Mouse (Mus musculus) CH12.LX (cell line): ENCODE measurements around the gene Arid5b.

ENCODE experiments used
- EP300 ChIP-seq: IDR thresholded peaks from 2 replicates; pipeline ENCODE4 v1.6.1; 2011; ENCODE audit warnings: low read length, improper control_type of control experiment
- ETS1 ChIP-seq: conservative IDR thresholded peaks from 2 replicates; pipeline ENCODE4 v1.6.1; 2012; ENCODE audit warnings: low read depth, mild to moderate bottlenecking, inconsistent platforms, low read length, improper control_type of control experiment, moderate library complexity
- GABPA ChIP-seq: IDR thresholded peaks from 2 replicates; pipeline ENCODE4 v1.6.1; 2012; ENCODE audit warnings: low read depth, low read length, improper control_type of control experiment, inconsistent platforms; ENCODE audit not compliant: insufficient replicate concordance
- JUND ChIP-seq: conservative IDR thresholded peaks from 2 replicates; pipeline ENCODE4 v1.6.1; 2011; ENCODE audit warnings: low read depth, low read length, improper control_type of control experiment
- MAX ChIP-seq: IDR thresholded peaks from 2 replicates; pipeline ENCODE4 v1.6.1; 2011; ENCODE audit warnings: low read length, improper control_type of control experiment
- TCF12 ChIP-seq: IDR thresholded peaks from 2 replicates; pipeline ENCODE4 v1.6.1; 2014; ENCODE audit warnings: low read depth, mild to moderate bottlenecking, inconsistent platforms, low read length, improper control_type of control experiment
- USF1 ChIP-seq: IDR thresholded peaks from 2 replicates; pipeline ENCODE4 v1.6.1; 2014; ENCODE audit warnings: low read depth, mild to moderate bottlenecking, inconsistent platforms, low read length, improper control_type of control experiment

GRCm38 (mm10) chr10:68127104-68127503 lies 151.4 kb downstream of the Arid5b start:
- no peak for TF ChIP-seq TCF12
- TF ChIP-seq JUND = no peak
- no peak for TF ChIP-seq USF1
- TF ChIP-seq MAX = no peak
- no peak for TF ChIP-seq ETS1
- TF ChIP-seq GABPA = no peak
- TF ChIP-seq EP300 = no peak
